Mouse (Mus musculus) retina, adult 2 months (tissue): Measurements from ENCODE around the gene Sipa1.

Experiments
- DNase-seq: peaks from one replicate; pipeline ENCODE4 v3.0.0-alpha.2; 2012; ENCODE audit warnings: low read depth, low spot score

Sipa1 gene

DNA sequence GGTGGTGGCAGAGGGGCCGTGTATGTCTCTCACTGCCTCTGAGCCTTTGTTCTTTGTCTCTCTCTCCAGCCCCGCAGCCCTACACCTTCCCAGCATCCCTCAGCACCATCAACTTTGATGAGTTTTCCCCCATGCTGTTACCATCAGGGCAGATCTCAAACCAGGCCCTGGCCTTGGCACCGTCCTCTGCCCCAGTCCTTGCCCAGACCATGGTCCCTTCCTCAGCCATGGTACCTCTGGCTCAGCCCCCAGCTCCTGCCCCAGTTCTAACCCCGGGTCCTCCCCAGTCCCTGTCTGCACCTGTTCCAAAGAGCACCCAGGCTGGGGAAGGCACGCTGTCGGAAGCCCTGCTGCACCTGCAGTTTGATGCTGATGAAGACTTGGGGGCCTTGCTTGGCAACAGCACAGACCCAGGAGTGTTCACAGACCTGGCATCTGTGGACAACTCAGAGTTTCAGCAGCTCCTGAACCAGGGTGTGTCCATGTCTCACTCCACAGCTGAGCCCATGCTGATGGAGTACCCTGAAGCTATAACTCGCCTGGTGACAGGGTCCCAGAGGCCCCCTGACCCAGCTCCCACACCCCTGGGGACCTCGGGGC lies 16.7 kb downstream of the Sipa1 start:
- DNase-seq, result no peak

DNA sequence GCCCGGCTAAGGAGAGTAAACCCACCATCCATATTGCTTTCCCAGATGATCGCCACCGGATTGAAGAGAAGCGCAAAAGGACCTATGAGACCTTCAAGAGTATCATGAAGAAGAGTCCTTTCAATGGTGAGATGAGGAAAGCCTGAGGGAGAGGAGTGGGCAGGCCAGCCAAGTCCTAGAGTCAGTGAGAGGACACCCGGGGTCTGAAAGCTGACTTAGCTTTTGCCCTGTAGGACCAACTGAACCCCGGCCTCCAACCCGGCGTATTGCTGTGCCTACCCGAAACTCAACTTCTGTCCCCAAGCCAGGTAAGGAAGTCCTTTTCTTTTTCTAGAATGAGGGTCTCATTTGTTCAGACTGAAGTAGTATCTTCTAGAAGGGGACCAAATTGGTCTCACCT lies 18.2 kb downstream of the Sipa1 start:
- no peak for DNase-seq

DNA sequence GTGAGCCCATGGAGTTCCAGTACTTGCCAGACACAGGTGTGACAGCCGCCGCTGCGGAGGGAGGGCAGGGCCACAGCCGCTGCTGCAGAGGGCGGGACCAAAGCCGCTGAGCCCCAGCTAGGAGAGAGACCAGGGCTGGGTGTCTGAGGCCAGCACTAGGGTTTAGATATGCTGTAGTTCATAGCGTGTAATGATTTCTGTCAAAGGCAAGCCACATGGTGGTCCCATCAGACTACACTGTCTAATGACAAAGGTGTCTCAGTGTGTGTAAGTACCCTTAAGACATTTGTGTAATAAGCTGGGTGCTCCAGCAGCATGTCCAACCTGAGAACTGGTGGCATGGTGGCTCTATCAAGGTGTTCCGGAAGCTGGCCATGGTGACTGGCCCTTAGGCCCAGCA lies 21.9 kb downstream of the Sipa1 start:
- no peak for DNase-seq

DNA sequence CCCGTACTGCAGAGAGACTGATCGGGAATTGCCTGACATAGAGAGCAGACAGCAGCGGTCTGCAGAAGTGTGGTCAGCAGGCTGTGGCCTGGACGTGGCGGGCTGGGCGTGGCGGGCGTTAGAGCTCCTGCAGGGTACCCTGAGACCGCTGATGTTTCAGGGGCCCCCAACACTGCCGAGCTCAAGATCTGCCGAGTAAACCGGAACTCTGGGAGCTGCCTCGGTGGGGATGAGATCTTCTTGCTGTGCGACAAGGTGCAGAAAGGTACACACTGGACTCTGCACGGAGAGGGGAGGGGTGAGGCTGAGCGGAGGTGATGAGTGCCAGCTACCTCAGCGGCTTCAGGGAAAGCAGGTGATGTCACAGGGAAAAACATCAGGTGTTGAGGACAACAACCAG lies 22.5 kb downstream of the Sipa1 start:
- DNase-seq, result no peak

DNA sequence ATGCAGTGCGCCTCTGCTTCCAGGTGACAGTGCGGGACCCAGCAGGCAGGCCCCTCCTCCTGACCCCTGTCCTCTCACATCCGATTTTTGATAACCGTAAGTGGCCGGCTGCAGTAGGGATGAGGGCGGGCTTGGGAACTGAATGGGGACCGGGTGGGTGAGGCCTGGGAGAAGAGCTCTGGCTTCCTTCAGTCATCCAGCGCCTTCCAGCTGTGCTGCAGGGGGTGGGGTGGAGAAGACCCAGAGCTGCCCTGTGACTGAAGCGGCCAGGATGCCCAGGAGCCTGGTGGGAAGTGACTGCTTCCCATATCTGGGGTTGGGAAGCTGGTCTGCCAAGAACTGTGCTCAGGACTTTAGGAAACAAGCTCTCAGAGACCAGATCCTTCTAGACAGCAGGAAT lies 23.2 kb downstream of the Sipa1 start:
- no peak for DNase-seq

DNA sequence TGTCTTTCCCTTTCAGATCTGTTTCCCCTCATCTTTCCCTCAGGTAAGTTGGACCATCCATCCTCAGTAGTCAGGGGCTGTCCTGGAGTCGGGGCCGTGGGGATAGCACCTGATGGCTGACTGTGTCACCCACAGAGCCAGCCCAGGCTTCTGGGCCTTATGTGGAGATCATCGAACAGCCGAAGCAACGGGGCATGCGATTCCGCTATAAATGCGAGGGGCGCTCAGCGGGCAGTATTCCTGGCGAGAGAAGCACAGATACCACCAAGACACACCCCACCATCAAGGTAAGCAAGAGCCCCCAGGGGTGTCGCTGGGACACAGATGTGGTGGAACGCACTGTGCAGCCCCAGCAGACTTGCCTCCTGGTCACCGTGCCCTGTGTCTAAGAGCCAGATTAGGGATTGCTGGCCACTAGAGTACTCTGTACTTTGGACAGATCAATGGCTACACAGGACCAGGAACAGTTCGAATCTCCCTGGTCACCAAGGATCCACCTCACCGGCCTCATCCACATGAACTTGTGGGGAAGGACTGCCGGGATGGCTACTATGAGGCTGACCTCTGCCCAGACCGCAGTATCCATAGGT lies 25.0 kb downstream of the Sipa1 start:
- no peak for DNase-seq

DNA sequence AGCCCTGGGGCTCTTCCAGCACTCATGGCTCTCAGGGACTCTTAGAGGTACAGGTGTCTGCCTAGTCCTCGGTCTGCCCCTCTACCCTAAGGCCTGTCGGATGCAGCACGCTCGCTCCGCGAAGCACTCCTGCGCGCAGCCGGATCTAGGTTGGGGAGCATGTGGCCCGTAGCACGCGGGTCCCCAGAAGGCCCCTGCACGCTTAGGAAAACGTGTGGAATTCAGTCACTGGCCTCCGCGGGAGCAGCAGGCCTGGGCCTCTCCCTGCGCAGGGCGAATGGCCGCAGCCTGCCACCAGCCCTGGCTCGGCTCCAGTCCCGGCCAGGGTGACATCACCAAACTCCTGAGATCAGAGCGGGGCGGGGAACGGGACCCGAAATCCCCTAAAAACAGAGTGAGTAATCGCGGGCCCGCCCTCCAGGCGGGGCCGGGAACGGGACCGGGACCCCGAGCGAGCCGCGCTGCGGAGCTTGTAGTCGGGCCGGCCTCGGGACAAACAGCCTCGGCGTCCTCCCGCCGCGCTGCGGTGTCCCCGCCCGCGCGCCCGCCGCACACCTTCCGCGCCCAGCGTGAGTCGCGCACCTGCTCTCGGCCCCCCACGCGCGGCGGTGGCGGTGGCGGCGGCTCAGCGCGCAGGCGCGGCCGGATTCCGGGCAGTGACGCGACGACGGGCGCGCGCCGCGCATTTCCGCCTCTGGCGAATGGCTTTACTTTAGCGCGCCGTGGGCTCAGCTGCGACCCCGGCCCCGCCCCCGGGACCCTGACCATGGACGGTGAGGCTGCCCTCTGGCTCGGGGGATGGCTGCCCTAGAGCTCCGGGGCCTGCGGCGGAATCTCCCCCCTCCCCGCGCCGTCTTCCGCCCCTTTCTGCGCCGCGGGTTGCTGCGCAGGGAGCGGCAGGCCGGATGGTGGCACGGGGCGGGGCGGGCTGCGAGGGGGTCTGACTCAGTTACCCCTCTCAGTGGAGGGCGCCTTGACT lies 26.1 kb downstream of the Sipa1 start, which contains the start of gene Rela:
Gene Rela, plus strand, starts transcription at position 415 of the 979 bp plus-strand sequence.
- DNase-seq, result peak; percentile 64

DNA sequence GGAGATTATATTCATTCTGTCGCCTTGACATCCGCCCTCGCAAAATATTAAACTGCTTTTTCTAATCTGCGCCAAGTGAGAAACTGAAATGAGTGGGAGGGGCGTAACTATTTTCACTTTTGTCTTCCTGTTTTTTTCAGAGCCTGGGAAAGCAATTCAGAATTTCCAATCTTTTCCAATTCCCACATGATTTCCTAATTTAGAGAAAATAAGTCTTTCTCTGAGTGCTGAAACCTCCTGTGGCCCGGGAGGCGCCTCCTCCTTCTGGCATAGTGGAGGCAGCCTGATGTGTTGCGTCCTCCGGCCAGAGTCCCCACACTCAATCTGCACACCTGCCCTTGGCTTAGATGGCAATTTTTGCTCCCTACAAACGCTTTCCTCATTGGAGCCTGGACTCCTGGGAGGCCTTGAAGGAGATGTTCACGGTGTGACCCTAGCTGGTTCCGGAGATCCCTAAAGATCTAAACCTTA lies 26.9 kb downstream of the Sipa1 start:
- DNase-seq, result no peak

DNA sequence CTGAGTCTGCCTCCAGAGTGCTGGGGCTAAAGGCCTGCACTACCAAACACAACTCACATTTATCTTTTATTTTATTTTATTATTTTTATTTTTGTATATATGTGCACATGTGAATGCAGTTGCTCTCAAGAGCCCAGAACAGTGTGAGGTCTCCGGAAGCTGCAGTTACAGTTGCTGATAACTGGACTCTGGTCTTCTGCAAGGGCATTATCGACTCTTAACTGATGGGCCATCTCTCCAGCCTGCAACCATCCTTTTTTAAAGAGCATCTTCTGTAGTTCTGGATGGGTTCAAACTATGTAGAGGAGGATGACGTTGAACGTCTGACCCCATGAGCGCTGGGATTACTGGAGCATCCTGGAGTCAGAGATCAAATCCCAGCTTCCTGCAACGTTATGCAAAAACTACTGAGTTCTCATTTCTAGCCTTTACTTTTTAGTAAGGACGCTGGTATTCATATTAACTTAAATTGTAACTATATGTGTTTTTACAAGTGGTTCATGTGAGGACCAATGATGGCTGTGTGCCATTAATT lies 27.4 kb downstream of the Sipa1 start:
- DNase-seq, result no peak

DNA sequence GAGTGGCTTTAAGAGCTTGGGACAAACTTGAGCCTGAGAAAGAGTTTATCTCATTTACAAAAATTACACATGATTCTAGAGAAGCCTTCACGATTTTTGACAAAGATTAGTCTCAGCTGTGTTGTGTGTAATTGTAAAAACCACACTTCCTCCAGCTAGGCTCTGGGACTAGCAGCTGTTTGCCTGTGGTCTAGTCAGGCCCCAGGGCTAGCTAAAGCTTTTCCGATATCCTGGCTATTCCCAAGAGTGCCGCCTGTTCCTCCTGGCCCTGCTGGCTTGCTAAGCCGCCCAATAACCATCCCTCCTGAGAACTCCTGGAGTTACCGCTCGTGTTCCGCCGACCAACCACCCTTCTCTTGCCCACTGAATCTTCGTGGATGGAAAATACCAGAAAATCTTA lies 31.4 kb downstream of the Sipa1 start:
- no peak for DNase-seq

DNA sequence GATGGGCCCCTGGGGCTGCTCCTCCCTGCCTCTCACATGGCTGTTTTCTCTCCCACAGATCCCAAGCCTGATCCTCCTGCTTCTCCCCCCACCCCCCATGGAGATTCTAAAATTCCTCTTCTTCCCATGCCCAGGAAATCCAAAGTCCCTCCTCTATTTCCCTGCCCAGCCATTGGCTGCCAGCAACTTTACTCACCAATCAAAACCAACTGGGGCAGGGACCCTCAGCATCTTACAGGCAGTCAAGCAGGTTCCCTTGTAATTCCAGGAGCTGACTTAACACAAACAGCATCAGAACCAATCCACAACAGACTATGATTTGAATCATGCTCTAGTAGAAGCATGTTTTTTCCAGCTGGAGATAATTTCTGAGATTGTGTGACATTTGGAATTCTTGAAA lies 33.6 kb downstream of the Sipa1 start:
- DNase-seq, result no peak

DNA sequence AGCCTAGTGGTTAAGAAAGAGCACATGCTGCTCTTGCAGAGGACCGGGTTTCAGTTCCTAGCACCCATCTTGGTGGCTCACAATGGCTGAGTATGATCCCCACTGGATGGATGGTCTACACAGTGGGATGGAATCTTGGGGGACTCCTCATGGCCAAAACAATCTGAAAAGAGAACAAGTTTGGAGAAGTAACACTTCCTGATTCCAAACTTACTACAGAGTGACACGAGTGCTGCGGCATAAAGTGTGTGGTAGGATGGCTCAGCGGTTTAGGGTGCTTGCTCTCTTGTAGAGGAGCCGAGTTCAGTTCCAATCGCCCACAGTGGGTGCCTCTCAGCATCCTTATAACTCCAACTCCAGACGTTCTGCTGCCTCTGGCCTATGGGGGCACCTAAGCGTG lies 38.2 kb downstream of the Sipa1 start:
- no peak for DNase-seq

DNA sequence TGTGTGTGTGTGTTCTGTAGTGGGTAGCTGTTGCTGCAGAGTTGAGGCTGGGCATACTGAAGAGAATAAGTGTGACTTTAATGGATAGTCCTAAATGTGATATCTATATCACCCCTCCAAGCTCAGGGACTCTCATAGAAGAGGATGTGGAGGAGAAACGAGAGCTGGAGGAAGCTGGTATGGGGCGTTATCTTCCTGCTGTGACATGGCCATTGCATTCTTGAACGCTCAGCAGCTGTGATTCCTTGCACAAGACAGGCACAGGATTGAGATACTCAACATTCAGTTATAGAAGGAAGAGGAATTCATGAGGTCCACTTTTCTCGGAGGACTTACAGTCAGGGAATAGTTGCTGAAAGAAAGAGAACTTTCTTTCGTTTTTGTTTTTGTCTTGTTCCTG lies 41.6 kb downstream of the Sipa1 start:
- DNase-seq, result no peak

DNA sequence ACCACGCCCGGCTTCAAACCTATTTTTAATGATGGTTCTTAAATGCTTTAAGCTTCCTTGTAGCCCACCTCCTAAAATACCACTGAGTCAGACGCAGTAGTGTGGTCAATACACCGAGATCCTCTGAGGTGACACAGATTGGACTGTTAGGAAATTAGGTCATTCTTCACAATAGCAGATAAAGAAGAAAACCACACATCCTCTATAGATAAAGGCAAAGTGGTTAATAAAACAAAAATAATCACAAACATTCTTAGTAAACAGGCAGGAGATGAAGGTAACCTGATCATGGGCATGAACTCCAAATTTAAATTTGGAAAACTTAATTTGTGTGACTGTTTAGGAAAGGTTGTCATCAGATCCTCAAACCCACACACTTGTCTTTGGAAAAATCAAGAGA lies 43.5 kb downstream of the Sipa1 start:
- DNase-seq, result no peak

DNA sequence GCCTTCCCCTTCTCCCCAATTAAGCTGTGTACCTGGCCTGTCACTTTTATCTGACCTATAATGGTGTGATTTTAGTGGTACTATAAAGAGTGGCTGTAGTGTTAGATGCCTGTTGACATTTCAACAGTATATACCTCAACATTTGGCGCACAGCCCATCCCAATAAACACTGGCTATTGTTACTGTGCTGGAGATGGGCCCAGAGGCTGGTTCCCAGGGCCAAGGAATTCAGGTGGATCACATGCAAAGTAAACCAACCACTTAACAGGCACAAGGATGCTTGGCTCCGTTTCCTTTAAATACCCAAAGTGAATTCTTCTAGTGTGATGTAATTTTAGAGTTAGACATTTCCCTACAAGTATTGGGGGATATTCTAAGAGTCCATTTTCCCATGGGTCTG lies 48.6 kb downstream of the Sipa1 start:
- DNase-seq, result no peak

DNA sequence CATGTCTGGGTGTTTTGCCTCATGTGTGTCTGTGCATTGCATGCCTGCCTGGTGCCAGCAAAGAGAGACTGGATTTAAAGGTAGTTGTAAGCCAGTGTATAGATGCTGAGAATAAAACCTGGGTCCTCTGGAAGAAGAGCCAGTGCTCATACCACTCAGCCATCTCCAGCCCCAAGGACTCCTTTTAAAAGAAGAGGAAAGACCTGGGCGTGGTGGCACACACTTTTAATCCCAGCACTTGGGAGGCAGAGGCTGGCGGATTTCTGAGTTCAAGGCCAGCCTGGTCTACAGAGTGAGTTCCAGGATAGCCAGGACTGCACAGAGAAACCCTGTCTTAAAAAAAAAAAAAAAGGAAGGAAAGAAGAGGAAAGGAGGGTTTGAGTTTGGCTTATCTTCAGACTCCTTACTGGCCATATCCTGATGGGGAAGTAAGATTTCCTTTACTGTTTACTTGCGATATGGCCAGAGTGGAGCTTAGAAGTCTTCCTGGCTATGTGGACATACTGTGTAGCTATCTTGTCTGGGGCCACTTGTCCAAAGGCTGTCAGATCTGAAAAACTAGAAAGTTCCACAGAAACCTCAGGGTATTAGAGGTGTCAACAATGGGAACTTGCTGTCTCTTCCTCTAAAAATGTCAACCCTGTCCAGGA lies 50.6 kb downstream of the Sipa1 start:
- no peak for DNase-seq

DNA sequence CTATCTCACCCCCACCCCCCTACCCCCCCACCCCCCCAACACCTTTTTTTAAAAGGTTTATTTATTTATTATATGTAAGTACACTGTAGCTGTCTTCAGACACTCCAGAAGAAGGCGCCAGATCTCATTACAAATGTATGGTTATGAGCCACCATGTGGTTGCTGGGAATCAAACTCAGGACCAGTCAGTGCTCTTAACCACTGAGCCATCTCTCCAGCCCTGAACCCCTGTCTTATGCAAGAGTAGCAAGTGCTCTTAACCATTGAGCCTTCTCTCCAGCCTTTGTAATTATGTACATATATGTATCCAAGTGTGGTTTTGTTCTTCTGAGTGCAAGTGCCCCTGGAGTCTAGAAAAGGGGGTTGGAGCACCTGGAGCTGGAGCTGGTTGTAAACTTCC lies 51.5 kb downstream of the Sipa1 start:
- DNase-seq, result no peak

DNA sequence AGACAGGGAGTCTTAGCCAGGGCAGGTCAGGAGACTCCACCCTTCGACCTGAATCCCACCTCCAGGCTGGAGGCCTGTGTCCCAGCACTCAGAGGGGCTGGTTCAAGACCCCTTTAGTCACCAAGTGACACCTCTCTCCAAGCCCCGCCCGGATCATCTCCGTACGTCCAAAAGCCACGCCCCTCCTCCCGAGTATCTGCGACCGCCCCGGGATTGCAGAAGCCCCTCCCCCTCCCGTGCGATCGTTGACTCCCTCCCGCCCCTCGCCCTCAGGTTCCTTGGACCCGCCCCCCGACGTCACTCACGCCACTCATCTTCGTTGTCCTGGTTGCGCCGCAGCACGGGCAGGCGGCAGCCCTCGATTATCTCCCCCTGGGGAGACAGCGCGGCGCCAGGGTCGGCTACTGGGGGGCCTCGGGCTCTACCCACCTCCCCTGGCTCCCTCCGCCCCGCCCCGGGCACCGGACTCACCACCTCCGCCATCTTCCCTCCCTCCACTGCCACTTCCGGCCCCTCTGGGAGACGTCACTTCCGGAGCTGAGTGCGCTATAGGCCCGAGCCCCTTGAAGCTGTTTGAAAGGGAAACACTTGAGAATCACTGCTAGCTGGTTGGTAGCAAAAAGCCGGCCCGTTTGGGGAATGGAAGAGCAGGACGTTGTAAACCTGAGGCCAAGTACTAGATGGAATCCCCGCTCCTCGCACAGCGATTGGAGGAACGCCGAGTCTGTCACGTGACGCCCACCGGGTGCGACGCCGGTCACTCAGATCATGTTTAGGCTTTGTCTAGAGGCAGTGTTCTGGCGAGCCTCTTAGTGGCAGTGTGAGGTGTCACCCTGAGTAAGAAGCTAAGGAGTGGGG lies 53.7 kb downstream of the Sipa1 start, which contains the start of gene Kat5:
Gene Kat5, minus strand, starts transcription at position 691 of the 858 bp plus-strand sequence.
- DNase-seq, result peak; percentile 88

DNA sequence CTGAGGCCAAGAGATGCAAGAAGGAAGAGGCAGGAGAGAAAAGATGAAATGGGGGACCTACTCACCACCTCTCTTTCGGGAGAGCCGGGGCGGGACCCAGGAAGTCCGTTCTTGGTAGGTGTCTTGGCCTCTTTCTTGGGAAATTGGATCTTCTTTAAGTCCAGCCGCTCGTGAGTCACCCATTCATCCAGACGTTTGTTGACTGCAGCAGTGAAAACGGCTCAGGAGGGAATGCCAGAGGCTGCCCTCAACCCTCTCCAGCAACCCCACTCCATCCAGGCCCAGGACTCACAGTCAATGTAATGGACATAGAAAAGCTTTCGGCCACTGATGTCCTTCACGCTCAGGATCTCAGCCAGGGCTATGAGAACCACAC lies 54.3 kb downstream of the Sipa1 start:
- DNase-seq, result no peak

DNA sequence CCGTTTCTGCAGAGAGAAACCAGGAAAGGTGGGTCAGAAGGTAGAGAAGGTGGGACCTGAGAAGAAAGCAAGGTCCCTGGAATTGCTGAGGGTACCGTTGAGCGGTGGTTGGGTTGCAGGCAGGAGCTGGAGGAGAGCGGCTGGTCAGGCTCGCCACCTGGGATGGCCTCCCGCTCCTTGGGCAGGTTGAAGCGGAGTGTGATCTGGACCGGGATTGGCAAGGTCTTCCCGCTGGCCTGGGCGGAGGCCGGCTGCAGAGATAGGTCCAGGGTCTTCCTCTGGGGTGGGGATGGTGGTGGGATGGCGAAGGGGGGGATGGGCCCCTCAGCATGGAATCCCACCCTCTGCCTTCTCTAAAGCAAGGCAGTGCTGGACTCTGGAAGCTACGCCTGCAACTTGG lies 54.8 kb downstream of the Sipa1 start:
- no peak for DNase-seq
